Mouse (Mus musculus): ENCODE measurements around the gene Slc7a11. TPM values are rescaled to one million over a fixed set of nuclear protein-coding genes. Genes with fewer than 3 reads are reported as not detected.

Gene Slc7a11
- total RNA-seq, 1 experiment from 2014 or later = 5.7 TPM

DNA sequence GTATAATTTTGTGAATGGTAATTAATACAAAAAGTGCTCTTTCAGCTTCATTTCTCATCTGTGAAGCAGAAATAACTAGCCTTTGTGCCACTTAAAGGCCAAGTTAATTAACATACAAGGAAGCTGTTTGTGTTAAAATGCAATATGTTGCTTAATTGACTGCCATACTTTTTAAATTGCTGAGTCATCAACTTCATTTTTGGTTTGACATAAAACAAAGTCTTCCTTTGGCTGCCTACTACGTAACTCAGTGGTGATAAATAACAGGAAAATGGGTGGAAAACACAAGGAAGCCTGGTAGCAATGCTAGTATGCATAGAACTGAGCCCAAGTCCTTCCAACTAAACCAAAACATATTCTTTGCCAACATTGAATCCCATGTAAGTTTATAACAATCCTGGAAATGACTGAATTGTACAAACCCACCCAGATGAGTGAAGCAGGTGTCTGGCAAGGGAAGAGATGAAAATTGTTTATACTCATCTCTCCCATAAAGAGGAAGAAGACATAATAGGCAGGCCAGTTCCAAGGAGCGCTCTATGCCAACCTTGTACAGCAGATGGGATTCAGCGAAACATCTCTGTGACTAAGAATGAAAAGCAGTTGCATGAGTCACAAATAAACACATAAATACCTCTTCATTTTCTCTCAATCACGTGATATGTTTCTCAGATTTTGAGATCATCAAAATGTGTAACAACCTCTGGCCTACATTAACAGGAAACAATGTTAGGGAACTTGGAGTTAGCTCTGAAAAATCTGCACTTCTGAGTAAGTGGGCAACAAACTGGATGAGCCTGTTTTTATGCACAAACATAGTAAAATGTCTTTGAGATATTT, 459.8 kb downstream of the Slc7a11 start:
- ATAC-seq (replicated peaks in 1 of 2; ENCODE audit: insufficient read depth in 1 of 2, low FRiP score in 2 of 2, low TSS enrichment in 1 of 2, low read depth in 1 of 2, poor library complexity in 2 of 2, severe bottlenecking in 2 of 2) = no peak

- no peak for ATAC-seq (replicated peaks in 1 of 2; ENCODE audit: insufficient read depth in 1 of 2, low FRiP score in 2 of 2, low TSS enrichment in 1 of 2, low read depth in 1 of 2, poor library complexity in 2 of 2, severe bottlenecking in 2 of 2)
Measured at GRCm38 (mm10) chr3:49973994-49974393, 469.4 kb downstream of the Slc7a11 start.

DNA sequence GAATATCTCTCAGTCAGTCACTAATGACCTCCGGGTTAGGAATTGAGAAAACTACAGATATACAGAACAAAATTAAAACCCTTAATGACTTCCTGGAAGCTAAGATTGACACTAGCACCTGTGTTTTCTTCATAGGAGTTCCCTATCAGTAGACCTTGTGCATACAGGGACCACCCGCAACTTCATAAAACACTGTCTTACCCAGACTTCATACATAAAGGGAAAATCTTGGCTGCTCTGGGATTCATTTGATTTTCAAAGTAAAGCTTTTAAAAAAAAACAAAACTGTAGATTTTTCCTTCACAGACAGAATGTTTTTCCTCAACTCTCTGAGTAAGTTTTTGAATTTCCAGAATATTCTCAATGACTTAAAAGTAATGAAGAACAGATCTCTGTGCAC, 477.8 kb downstream of the Slc7a11 start:
- no peak for ATAC-seq (replicated peaks in 1 of 2; ENCODE audit: insufficient read depth in 1 of 2, low FRiP score in 2 of 2, low TSS enrichment in 1 of 2, low read depth in 1 of 2, poor library complexity in 2 of 2, severe bottlenecking in 2 of 2)

- ATAC-seq (replicated peaks in 1 of 2; ENCODE audit: insufficient read depth in 1 of 2, low FRiP score in 2 of 2, low TSS enrichment in 1 of 2, low read depth in 1 of 2, poor library complexity in 2 of 2, severe bottlenecking in 2 of 2) = no peak
Measured at GRCm38 (mm10) chr3:49960581-49960980, 482.8 kb downstream of the Slc7a11 start.

- ATAC-seq (replicated peaks in 1 of 2; ENCODE audit: insufficient read depth in 1 of 2, low FRiP score in 2 of 2, low TSS enrichment in 1 of 2, low read depth in 1 of 2, poor library complexity in 2 of 2, severe bottlenecking in 2 of 2) = no peak
Measured at GRCm38 (mm10) chr3:49946845-49947244, 496.6 kb downstream of the Slc7a11 start.

GRCm38 (mm10) chr3:49944783-49945182, 498.6 kb downstream of the Slc7a11 start:
- ATAC-seq (replicated peaks in 1 of 2; ENCODE audit: insufficient read depth in 1 of 2, low FRiP score in 2 of 2, low TSS enrichment in 1 of 2, low read depth in 1 of 2, poor library complexity in 2 of 2, severe bottlenecking in 2 of 2) = no peak

- no peak for ATAC-seq (replicated peaks in 1 of 2; ENCODE audit: insufficient read depth in 1 of 2, low FRiP score in 2 of 2, low TSS enrichment in 1 of 2, low read depth in 1 of 2, poor library complexity in 2 of 2, severe bottlenecking in 2 of 2)
Measured at GRCm38 (mm10) chr3:49937611-49938010, 505.8 kb downstream of the Slc7a11 start.

DNA sequence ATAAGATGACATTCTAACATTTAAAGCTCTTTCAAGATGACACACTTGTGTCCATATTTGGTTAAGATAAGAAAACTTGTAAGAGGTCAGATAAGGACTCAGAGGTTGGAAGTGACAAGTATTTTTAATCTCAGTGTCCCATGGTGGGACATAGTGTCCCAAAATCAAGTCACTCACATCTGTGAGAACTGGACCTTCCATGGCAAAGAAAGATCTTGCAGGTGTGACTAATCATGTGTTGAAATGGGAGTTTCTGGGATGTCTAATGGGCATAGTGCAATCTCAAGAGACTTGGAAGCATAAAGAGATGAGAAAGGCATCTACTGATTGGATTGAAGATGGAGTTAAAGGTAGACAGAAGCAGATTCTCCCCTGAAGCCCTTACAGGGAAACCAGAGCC, 513.9 kb downstream of the Slc7a11 start:
- no peak for ATAC-seq (replicated peaks in 1 of 2; ENCODE audit: insufficient read depth in 1 of 2, low FRiP score in 2 of 2, low TSS enrichment in 1 of 2, low read depth in 1 of 2, poor library complexity in 2 of 2, severe bottlenecking in 2 of 2)

GRCm38 (mm10) chr3:49928509-49929263, 514.7 kb downstream of the Slc7a11 start:
- no peak for ATAC-seq (replicated peaks in 1 of 2; ENCODE audit: insufficient read depth in 1 of 2, low FRiP score in 2 of 2, low TSS enrichment in 1 of 2, low read depth in 1 of 2, poor library complexity in 2 of 2, severe bottlenecking in 2 of 2)

GRCm38 (mm10) chr3:49913929-49914328, 529.5 kb downstream of the Slc7a11 start:
- ATAC-seq (replicated peaks in 1 of 2; ENCODE audit: insufficient read depth in 1 of 2, low FRiP score in 2 of 2, low TSS enrichment in 1 of 2, low read depth in 1 of 2, poor library complexity in 2 of 2, severe bottlenecking in 2 of 2) = no peak

DNA sequence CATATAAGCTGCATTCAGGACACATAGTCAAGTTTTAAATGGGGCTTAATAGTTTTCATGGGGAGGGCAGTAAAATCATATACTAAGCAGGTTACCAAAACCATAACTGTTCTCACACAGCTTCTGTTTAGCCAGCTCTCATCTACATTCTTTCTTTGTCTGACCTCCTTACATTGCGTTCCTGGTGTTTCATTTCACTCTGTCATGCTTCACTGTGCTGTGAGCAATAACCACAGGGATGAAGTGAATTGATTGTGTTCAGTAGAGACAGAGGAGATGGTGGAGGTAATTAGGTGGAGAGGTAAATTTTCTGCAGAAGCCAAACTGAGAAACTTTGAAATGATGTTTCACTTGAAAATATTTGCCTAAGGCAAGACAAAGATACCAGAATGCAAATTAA, 532.5 kb downstream of the Slc7a11 start:
- ATAC-seq (replicated peaks in 1 of 2; ENCODE audit: insufficient read depth in 1 of 2, low FRiP score in 2 of 2, low TSS enrichment in 1 of 2, low read depth in 1 of 2, poor library complexity in 2 of 2, severe bottlenecking in 2 of 2) = no peak

DNA sequence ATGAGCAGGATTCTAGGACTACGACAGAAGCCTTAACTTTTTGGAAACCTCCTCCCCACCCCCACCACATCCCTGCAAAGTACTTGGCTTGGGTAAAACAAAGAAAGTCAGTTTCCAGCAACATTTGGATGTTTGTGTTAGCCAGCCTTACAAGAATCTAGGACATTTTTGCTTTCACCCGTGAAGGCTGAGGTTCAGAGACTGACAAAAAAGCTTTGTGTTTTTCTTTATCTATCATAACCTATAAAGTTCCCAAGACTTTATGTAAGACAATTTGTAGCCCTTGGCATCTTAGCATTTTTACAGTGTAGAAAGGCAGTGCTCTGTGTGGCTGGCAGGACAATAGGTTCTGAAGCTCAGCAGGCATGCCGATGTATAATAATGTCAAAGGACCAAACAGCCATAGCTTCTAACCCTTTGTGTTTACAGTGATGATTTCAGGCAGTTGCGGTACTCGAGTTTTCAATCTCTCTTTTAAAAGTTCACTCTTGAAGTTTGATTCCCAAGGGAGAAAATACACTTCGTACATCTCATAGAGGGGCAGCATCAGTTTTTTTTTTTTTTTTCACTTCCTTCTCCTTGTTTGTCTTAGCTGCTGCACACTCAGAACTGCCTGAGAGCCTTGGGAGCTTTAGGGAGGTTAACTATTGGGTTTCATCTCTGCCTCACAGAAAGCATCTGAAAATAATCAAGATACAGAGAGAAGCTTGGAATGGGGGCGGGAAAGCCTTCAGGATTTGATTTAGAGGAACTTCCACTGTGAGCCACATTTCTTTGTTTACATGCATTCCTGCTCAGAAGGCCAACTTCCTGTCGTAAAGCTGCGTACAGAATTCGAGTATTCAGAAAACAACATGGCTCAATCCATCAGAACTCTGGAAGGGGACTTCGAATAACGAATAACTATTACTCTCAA, 534.7 kb downstream of the Slc7a11 start:
- ATAC-seq (replicated peaks in 1 of 2; ENCODE audit: insufficient read depth in 1 of 2, low FRiP score in 2 of 2, low TSS enrichment in 1 of 2, low read depth in 1 of 2, poor library complexity in 2 of 2, severe bottlenecking in 2 of 2) = no peak

- no peak for ATAC-seq (replicated peaks in 1 of 2; ENCODE audit: insufficient read depth in 1 of 2, low FRiP score in 2 of 2, low TSS enrichment in 1 of 2, low read depth in 1 of 2, poor library complexity in 2 of 2, severe bottlenecking in 2 of 2)
Measured at GRCm38 (mm10) chr3:49893945-49894344, 549.5 kb downstream of the Slc7a11 start.

DNA sequence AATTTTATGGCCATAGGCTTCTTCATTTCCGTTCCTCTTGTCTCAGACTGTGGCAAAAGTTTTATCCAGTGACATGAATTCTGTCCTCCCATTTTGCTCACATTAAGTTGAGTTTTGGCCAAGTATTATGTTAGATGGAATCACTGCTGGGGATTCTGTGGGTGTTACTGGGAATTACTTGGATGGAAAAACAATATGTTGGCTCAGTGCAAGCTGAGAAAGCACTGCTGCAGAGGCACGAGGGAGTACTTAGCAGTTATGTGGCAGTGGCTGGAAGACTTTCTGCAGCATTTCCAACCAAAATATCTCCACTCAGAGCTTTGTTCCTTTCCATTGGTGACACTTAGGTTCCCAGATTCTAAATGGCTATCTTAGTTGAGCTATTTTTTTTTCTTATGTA, 556.1 kb downstream of the Slc7a11 start:
- ATAC-seq (replicated peaks in 1 of 2; ENCODE audit: insufficient read depth in 1 of 2, low FRiP score in 2 of 2, low TSS enrichment in 1 of 2, low read depth in 1 of 2, poor library complexity in 2 of 2, severe bottlenecking in 2 of 2) = no peak

DNA sequence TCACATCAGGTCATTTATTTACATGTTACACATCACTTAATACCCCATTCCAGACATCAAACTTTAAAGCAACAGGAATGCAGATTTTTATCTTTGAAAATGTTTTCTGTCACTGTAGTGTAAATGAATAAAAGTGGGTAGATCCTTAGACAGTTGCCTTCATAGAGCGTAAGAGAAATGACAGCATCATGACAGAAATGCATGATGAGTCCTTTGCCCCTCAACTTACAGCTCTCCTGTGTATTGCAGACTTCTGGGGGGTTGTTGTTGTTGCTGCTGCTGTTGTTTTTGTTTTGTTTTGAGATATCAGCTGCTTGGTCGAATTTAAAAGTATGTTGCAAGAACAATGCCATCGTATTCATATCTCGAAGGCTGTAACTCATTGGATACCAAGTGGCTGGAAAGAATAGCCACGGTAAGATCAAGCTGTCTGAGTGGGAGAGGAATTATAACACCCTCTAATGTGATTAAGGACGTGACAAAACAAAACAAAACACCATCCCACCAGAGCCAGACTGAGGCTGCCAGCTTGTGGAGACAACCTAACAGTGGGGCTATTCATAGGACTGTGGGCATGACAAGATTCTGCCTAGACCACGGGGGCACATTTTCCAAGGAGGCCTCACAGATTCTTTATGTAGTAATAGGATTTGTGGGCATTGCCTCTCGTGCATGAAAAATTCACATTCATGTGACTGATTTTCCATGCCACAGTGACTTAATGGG, 557.0 kb downstream of the Slc7a11 start:
- no peak for ATAC-seq (replicated peaks in 1 of 2; ENCODE audit: insufficient read depth in 1 of 2, low FRiP score in 2 of 2, low TSS enrichment in 1 of 2, low read depth in 1 of 2, poor library complexity in 2 of 2, severe bottlenecking in 2 of 2)

DNA sequence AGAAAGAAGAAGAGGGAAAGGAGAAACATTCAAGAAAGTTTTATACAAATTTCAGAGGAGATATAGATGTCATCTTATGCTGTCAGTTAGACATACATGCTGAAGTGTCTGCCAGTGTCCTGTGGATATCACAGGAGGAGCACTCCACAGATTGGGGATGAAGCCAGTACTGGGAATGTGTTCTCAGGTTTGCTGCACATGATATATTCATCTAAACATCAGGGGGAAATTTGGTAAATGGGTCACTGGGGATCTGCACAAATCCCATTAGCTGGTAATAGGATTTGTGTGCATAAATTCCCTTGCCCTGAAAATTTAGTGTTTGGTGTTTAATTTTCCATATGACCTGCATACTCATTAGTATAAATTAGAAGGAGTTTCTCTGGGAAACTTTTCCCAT, 562.9 kb downstream of the Slc7a11 start:
- ATAC-seq (replicated peaks in 1 of 2; ENCODE audit: insufficient read depth in 1 of 2, low FRiP score in 2 of 2, low TSS enrichment in 1 of 2, low read depth in 1 of 2, poor library complexity in 2 of 2, severe bottlenecking in 2 of 2) = no peak

DNA sequence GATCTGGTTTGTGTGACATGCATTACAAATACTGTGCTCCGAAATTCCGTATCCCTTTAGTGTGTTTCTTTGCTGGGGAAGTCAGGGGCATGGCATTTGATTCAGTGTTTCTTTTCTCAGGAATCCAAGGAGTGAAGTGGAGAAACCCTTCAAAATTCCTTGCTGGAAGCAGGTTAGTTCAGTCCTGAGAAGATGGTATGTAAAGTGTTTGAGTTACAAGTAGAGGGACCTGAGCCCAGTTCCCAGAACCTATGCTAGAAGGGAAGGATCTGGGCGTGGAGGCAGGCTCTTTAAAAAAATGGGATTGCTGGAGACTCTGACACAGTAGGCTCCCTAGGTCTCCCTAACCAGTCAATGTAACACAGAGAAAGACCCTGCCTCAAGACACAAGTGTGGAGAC, 572.6 kb downstream of the Slc7a11 start:
- no peak for ATAC-seq (replicated peaks in 1 of 2; ENCODE audit: insufficient read depth in 1 of 2, low FRiP score in 2 of 2, low TSS enrichment in 1 of 2, low read depth in 1 of 2, poor library complexity in 2 of 2, severe bottlenecking in 2 of 2)

All from hematopoietic stem cell, adult 5-6 weeks (primary cell).